Mouse (Mus musculus) MEL (cell line): Measurements from ENCODE around the gene Vgll1. TPM values are rescaled to one million over a fixed set of nuclear protein-coding genes. Genes with fewer than 3 reads are reported as not detected.

ENCODE experiments used
- DNase-seq: peaks from one replicate; pipeline ENCODE4 v3.0.0; 2011; ENCODE audit warnings: low read depth, low spot score
- H3K27ac ChIP-seq: 2 replicates; pipeline ENCODE4 v1.5.1; 2012; ENCODE audit warnings: low read depth, mild to moderate bottlenecking, control low read depth, low read length, moderate library complexity; ENCODE audit not compliant: control insufficient read depth
- H3K27me3 ChIP-seq, 2 experiments: fragments of 150-350 bp in 1 of 2; sonication (generic) in 1 of 2; 2 replicates each; pipeline ENCODE4 v1.6.1; 2012; ENCODE audit warnings: low read length in 2 of 2, mild to moderate bottlenecking in 2 of 2, improper control_type of control experiment in 1 of 2, moderate library complexity in 1 of 2; ENCODE audit not compliant: insufficient read depth in 2 of 2, control insufficient read depth in 1 of 2
- H3K36me3 ChIP-seq, 2 experiments: 2 replicates each; pipeline ENCODE4 v1.6.1; 2012 to 2014; ENCODE audit warnings: low read length in 2 of 2, improper control_type of control experiment in 1 of 2, inconsistent platforms in 1 of 2, mild to moderate bottlenecking in 1 of 2; ENCODE audit not compliant: insufficient read depth in 2 of 2, control insufficient read depth in 1 of 2
- H3K4me1 ChIP-seq, 2 experiments: fragments of 150-350 bp in 1 of 2; sonication (generic) in 1 of 2; 2 replicates each; pipeline ENCODE4 v1.6.1; 2012; ENCODE audit warnings: low read length in 2 of 2, improper control_type of control experiment in 1 of 2, mild to moderate bottlenecking in 1 of 2; ENCODE audit not compliant: insufficient read depth in 2 of 2, control insufficient read depth in 1 of 2
- H3K4me3 ChIP-seq, 2 experiments: fragments of 150-350 bp in 1 of 2; sonication (generic) in 1 of 2; 2 replicates each; pipeline ENCODE4 v1.5.1; 2012; ENCODE audit warnings: low read depth in 2 of 2, low read length in 2 of 2, mild to moderate bottlenecking in 2 of 2, moderate library complexity in 2 of 2, control low read depth in 1 of 2, improper control_type of control experiment in 1 of 2; ENCODE audit not compliant: control insufficient read depth in 1 of 2, insufficient read depth in 1 of 2
- H3K79me2 ChIP-seq: 2 replicates; pipeline ENCODE4 v1.6.1; 2012; ENCODE audit warnings: mild to moderate bottlenecking, low read length, moderate library complexity; ENCODE audit not compliant: control insufficient read depth, poor library complexity, insufficient read depth
- H3K9ac ChIP-seq: 2 replicates; pipeline ENCODE4 v1.6.1; 2012; ENCODE audit warnings: low read depth, mild to moderate bottlenecking, control low read depth, low read length, moderate library complexity; ENCODE audit not compliant: control insufficient read depth, poor library complexity, severe bottlenecking
- H3K9me3 ChIP-seq: fragments of 150-350 bp; sonication (generic); replicated peaks from 2 replicates; pipeline ENCODE4 v1.6.1; 2012; ENCODE audit warnings: mild to moderate bottlenecking, low read length, improper control_type of control experiment, moderate library complexity; ENCODE audit not compliant: insufficient read depth
- BHLHE40 ChIP-seq: IDR thresholded peaks from 2 replicates; pipeline ENCODE4 v1.6.1; 2012; ENCODE audit warnings: low read depth, mild to moderate bottlenecking, inconsistent platforms, low read length, improper control_type of control experiment, borderline replicate concordance
- CHD1 ChIP-seq: IDR thresholded peaks from 2 replicates; pipeline ENCODE4 v1.6.1; 2012; ENCODE audit warnings: low read depth, mild to moderate bottlenecking, inconsistent platforms, low read length, improper control_type of control experiment
- CHD2 ChIP-seq: IDR thresholded peaks from 2 replicates; pipeline ENCODE4 v1.6.1; 2011; ENCODE audit warnings: low read length, improper control_type of control experiment
- E2F4 ChIP-seq: IDR thresholded peaks from 2 replicates; pipeline ENCODE4 v1.6.1; 2011; ENCODE audit warnings: low read depth, low read length, improper control_type of control experiment, borderline replicate concordance
- ELF1 ChIP-seq: IDR thresholded peaks from 2 replicates; pipeline ENCODE4 v1.6.1; 2014; ENCODE audit warnings: low read depth, mild to moderate bottlenecking, inconsistent platforms, low read length, improper control_type of control experiment, moderate library complexity
- EP300 ChIP-seq, 2 experiments: IDR thresholded peaks; 2 replicates each; pipeline ENCODE4 v1.6.1; 2011; ENCODE audit warnings: improper control_type of control experiment in 2 of 2, low read length in 2 of 2, low read depth in 1 of 2, mild to moderate bottlenecking in 1 of 2
- ETS1 ChIP-seq: IDR thresholded peaks from 2 replicates; pipeline ENCODE4 v1.6.1; 2012; ENCODE audit warnings: low read depth, mild to moderate bottlenecking, inconsistent platforms, low read length, improper control_type of control experiment, moderate library complexity
- HCFC1 ChIP-seq: IDR thresholded peaks from 2 replicates; pipeline ENCODE4 v1.6.1; 2012; ENCODE audit warnings: low read depth, mild to moderate bottlenecking, inconsistent platforms, low read length, improper control_type of control experiment, moderate library complexity
- KAT2A ChIP-seq: conservative IDR thresholded peaks from 2 replicates; pipeline ENCODE4 v1.6.1; 2012; ENCODE audit warnings: low read depth, low read length, improper control_type of control experiment, inconsistent platforms
- MEF2A ChIP-seq: IDR thresholded peaks from 2 replicates; pipeline ENCODE4 v1.6.1; 2014; ENCODE audit warnings: low read depth, mild to moderate bottlenecking, inconsistent platforms, low read length, improper control_type of control experiment; ENCODE audit not compliant: poor library complexity, insufficient replicate concordance, severe bottlenecking; ENCODE audit errors: extremely low read depth
- MXI1 ChIP-seq: IDR thresholded peaks from 2 replicates; pipeline ENCODE4 v1.6.1; 2011; ENCODE audit warnings: mild to moderate bottlenecking, low read depth, low read length, improper control_type of control experiment
- MYB ChIP-seq: IDR thresholded peaks from 2 replicates; pipeline ENCODE4 v1.6.1; 2011; ENCODE audit warnings: mild to moderate bottlenecking, low read depth, low read length, improper control_type of control experiment
- NELFE ChIP-seq: IDR thresholded peaks from 2 replicates; pipeline ENCODE4 v1.6.1; 2011; ENCODE audit warnings: low read depth, low read length, improper control_type of control experiment
- NRF1 ChIP-seq: IDR thresholded peaks from 2 replicates; pipeline ENCODE4 v1.6.1; 2014; ENCODE audit warnings: low read depth, mild to moderate bottlenecking, inconsistent platforms, low read length, improper control_type of control experiment, moderate library complexity; ENCODE audit not compliant: poor library complexity, insufficient read depth, severe bottlenecking
- POLR2A ChIP-seq, 2 experiments: IDR thresholded peaks; 2 replicates each; pipeline ENCODE4 v1.6.1; 2011 to 2012; ENCODE audit warnings: low read length in 2 of 2, mild to moderate bottlenecking in 2 of 2, control low read depth in 1 of 2, improper control_type of control experiment in 1 of 2, low read depth in 1 of 2, moderate library complexity in 1 of 2; ENCODE audit not compliant: control insufficient read depth in 1 of 2, insufficient read depth in 1 of 2, poor library complexity in 1 of 2
- POLR2AphosphoS5 ChIP-seq: IDR thresholded peaks from 2 replicates; pipeline ENCODE4 v1.6.1; 2012; ENCODE audit warnings: low read depth, borderline replicate concordance, mild to moderate bottlenecking, inconsistent platforms, low read length, moderate library complexity, mixed read lengths
- RCOR1 ChIP-seq: IDR thresholded peaks from 2 replicates; pipeline ENCODE4 v1.6.1; 2012; ENCODE audit warnings: low read depth, mild to moderate bottlenecking, inconsistent platforms, low read length, improper control_type of control experiment
- SIN3A ChIP-seq: IDR thresholded peaks from 2 replicates; pipeline ENCODE4 v1.6.1; 2012; ENCODE audit warnings: low read length, improper control_type of control experiment, inconsistent platforms
- SMC3 ChIP-seq: IDR thresholded peaks from 2 replicates; pipeline ENCODE4 v1.6.1; 2011; ENCODE audit warnings: low read depth, low read length, improper control_type of control experiment
- TAL1 ChIP-seq: IDR thresholded peaks from 2 replicates; pipeline ENCODE4 v1.6.1; 2012; ENCODE audit warnings: mild to moderate bottlenecking, inconsistent platforms, low read length, moderate library complexity, mixed read lengths
- TCF12 ChIP-seq: IDR thresholded peaks from 2 replicates; pipeline ENCODE4 v1.6.1; 2014; ENCODE audit warnings: low read depth, mild to moderate bottlenecking, inconsistent platforms, low read length, improper control_type of control experiment, moderate library complexity
- UBTF ChIP-seq: IDR thresholded peaks from 2 replicates; pipeline ENCODE4 v1.6.1; 2012; ENCODE audit warnings: low read depth, mild to moderate bottlenecking, inconsistent platforms, low read length, improper control_type of control experiment, moderate library complexity, borderline replicate concordance; ENCODE audit not compliant: insufficient read depth
- USF2 ChIP-seq, 2 experiments: IDR thresholded peaks; 2 replicates each; pipeline ENCODE4 v1.6.1; 2011 to 2012; ENCODE audit warnings: improper control_type of control experiment in 2 of 2, low read length in 2 of 2, borderline replicate concordance in 1 of 2, inconsistent platforms in 1 of 2, low read depth in 1 of 2, mild to moderate bottlenecking in 1 of 2; ENCODE audit not compliant: insufficient read depth in 1 of 2
- ZC3H11A ChIP-seq: IDR thresholded peaks from 2 replicates; pipeline ENCODE4 v1.6.1; 2012; ENCODE audit warnings: low read depth, mild to moderate bottlenecking, inconsistent platforms, low read length, improper control_type of control experiment
- ZKSCAN1 ChIP-seq: IDR thresholded peaks from 2 replicates; pipeline ENCODE4 v1.6.1; 2012; ENCODE audit warnings: low read depth, mild to moderate bottlenecking, inconsistent platforms, low read length, improper control_type of control experiment, moderate library complexity
- ZMIZ1 ChIP-seq: IDR thresholded peaks from 2 replicates; pipeline ENCODE4 v1.6.1; 2012; ENCODE audit warnings: low read depth, mild to moderate bottlenecking, inconsistent platforms, low read length, improper control_type of control experiment, moderate library complexity
- polyA plus RNA-seq, 2 experiments: library from polyadenylated mRNA; stranded (reverse) in 1 of 2; unstranded in 1 of 2; fragments of >175 nt in 1 of 2; fragments of >200 nt in 1 of 2; gene quantifications; 2 replicates each; pipeline versions ENCODE4 v1.2.1 to v1.2.4; 2012; ENCODE audit warnings: low replicate concordance in 2 of 2, low read depth in 1 of 2; ENCODE audit not compliant: insufficient read length in 2 of 2, insufficient read depth in 1 of 2, missing spikeins in 1 of 2
- total RNA-seq: library from RNA; depleted of rRNA; stranded (reverse); fragments of 300-350 nt; gene quantifications from 2 replicates; pipeline ENCODE4 v1.2.3, GENCODE M21; 2012; rRNA removed

Gene Vgll1
- total RNA-seq (not detected in 2 replicates), polyA plus RNA-seq (not detected)

DNA sequence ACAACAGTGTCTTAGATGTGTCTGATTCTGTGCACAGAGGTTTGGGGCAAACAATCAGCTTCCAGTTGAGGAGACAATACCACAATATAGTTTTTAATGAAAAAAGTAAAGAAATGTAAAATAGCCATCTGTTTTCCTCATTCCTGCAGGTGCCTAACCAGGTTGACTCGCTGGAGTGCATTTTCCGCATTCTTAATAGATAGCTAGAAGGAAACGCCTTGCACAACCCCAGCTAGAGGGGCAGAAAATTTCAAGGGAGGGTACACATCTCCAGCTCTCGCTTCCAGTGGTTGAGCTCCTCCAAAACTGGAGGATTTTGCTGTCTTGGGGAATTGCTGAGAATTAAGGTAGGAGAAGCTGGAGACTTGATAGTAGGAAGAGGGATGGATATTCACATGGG lies at the start of gene Vgll1:
Gene Vgll1, plus strand, starts transcription at position 301 of the 400 bp plus-strand sequence.
- DNase-seq, result no peak
- H3K4me1 ChIP-seq, result no peaks in the 10 kb centered on the region
- H3K9ac ChIP-seq, result no peak within 1 kb of the TSS
- H3K27me3 ChIP-seq, result no peaks in the 10 kb centered on the region
- no peak within 1 kb of the TSS for H3K4me3 ChIP-seq
- H3K9me3 ChIP-seq, result no peaks in the 10 kb centered on the region
- H3K36me3 ChIP-seq, result no peaks in the 10 kb centered on the region
- no peak for TF ChIP-seq ZKSCAN1
- no peak for TF ChIP-seq SMC3
- no peak for TF ChIP-seq UBTF
- TF ChIP-seq POLR2A (IDR thresholded peaks at IDR 0.05; ENCODE audit: control insufficient read depth in 1 of 2, insufficient read depth in 1 of 2, low read depth in 1 of 2, low read length in 2 of 2, poor library complexity in 1 of 2), result no peak
- TF ChIP-seq KAT2A, result no peak
- no peak for TF ChIP-seq ETS1
- TF ChIP-seq ZMIZ1, result no peak
- no peak for TF ChIP-seq MYB
- TF ChIP-seq ELF1, result no peak
- TF ChIP-seq CHD2, result no peak
- TF ChIP-seq EP300 (IDR thresholded peaks at IDR 0.05; ENCODE audit: low read depth in 1 of 2, low read length in 2 of 2), result no peak
- no peak for TF ChIP-seq MEF2A
- no peak for TF ChIP-seq BHLHE40
- no peak for TF ChIP-seq POLR2AphosphoS5
- no peak within 1 kb of the TSS for H3K27ac ChIP-seq
- no peaks in the 10 kb centered on the region for H3K79me2 ChIP-seq

GRCm38 (mm10) chrX:57042774-57043173 lies 45.1 kb upstream of the Vgll1 start, which contains the start of gene Brs3:
Brs3 (plus strand) TSS chrX:57043074.
- H3K4me1 ChIP-seq, result no peaks in the 10 kb centered on the region
- no peaks in the 10 kb centered on the region for H3K79me2 ChIP-seq
- no peak within 1 kb of the TSS for H3K4me3 ChIP-seq
- no peaks in the 10 kb centered on the region for H3K9me3 ChIP-seq
- H3K36me3 ChIP-seq, result no peaks in the 10 kb centered on the region
- H3K27me3 ChIP-seq, result no peaks in the 10 kb centered on the region
- H3K9ac ChIP-seq, result no peak within 1 kb of the TSS
- no peak within 1 kb of the TSS for H3K27ac ChIP-seq
- DNase-seq, result no peak
- TF ChIP-seq HCFC1, result no peak
- no peak for TF ChIP-seq NRF1
- no peak for TF ChIP-seq SIN3A
- TF ChIP-seq RCOR1, result no peak
- TF ChIP-seq ZKSCAN1, result no peak
- TF ChIP-seq ETS1, result no peak
- TF ChIP-seq ZMIZ1, result no peak
- TF ChIP-seq SMC3, result no peak
- TF ChIP-seq TAL1, result no peak
- TF ChIP-seq CHD2, result no peak
- no peak for TF ChIP-seq ZC3H11A
- no peak for TF ChIP-seq NELFE
- no peak for TF ChIP-seq USF2 (IDR thresholded peaks at IDR 0.05; ENCODE audit: borderline replicate concordance in 1 of 2, insufficient read depth in 1 of 2, low read depth in 1 of 2, low read length in 2 of 2)
- no peak for TF ChIP-seq E2F4
- no peak for TF ChIP-seq MXI1
- TF ChIP-seq CHD1, result no peak
- TF ChIP-seq UBTF, result no peak
- TF ChIP-seq TCF12, result no peak
- TF ChIP-seq, all 39 proteins: peak for 0
